Mouse (Mus musculus): ENCODE results near the gene Depp1. TPM values are rescaled to one million over a fixed set of nuclear protein-coding genes. Genes with fewer than 3 reads are reported as not detected.
A peak's percentile ranks its signal among the peaks of the same experiment; 100 is the strongest.
"Not testable (repeated sequence)": the region's sequence is repeated elsewhere in the genome, so short reads cannot be mapped to it uniquely, and the experiment has no call there.

The Depp1 gene
- polyA plus RNA-seq, 1 experiment, result 12.0 TPM

- H3K27me3 ChIP-seq (ENCODE audit: control insufficient read depth, insufficient read depth, insufficient read length), result no peaks in the 10 kb centered on the region
- H3K36me3 ChIP-seq (ENCODE audit: control insufficient read depth, insufficient read depth), result no peaks in the 10 kb centered on the region
- no peak overlapping the region for H3K4me2 ChIP-seq (ENCODE audit: low read depth)
- H3K79me2 ChIP-seq (ENCODE audit: control insufficient read depth, insufficient read depth), result no peaks in the 10 kb centered on the region
- H3ac ChIP-seq (ENCODE audit: control insufficient read depth, insufficient read length), result no peak overlapping the region
- TF ChIP-seq MYOG (IDR thresholded peaks at IDR 0.05; ENCODE audit: control insufficient read depth in 1 of 3, insufficient read depth in 1 of 3, insufficient read length in 2 of 3, low read depth in 2 of 3), result no peak
- TF ChIP-seq MYOD1 (IDR thresholded peaks at IDR 0.05; ENCODE audit: control insufficient read depth in 1 of 3, insufficient read length in 2 of 3, low read depth in 2 of 3), result peak in 1 of 3 experiments; percentile 28
- peak; percentile 15 for TF ChIP-seq POLR2A (IDR thresholded peaks at IDR 0.05; ENCODE audit: insufficient read length, low read depth)
- no peak overlapping the region for H3K4me3 ChIP-seq
These were observed 28.9 kb upstream of the Depp1 start for GRCm38 (mm10) chr6:116621318-116622023.

GRCm38 (mm10) chr6:116626417-116626816 is 24.0 kb upstream of the Depp1 start:
- not testable (repeated sequence) for H3K27me3 ChIP-seq (ENCODE audit: control insufficient read depth, insufficient read depth, insufficient read length); H3K4me2 ChIP-seq (ENCODE audit: low read depth); H3K79me2 ChIP-seq (ENCODE audit: control insufficient read depth, insufficient read depth); H3K4me3 ChIP-seq; H3K36me3 ChIP-seq (ENCODE audit: control insufficient read depth, insufficient read depth); H3ac ChIP-seq (ENCODE audit: control insufficient read depth, insufficient read length)

GRCm38 (mm10) chr6:116628095-116628494 is 22.3 kb upstream of the Depp1 start:
- Histone ChIP-seq H3K4me3 (peak overlapping the region; percentile 30), H3K4me2 (ENCODE audit: low read depth) (peak overlapping the region; percentile 70), H3ac (ENCODE audit: control insufficient read depth, insufficient read length) (peak overlapping the region; percentile 82), H3K36me3 (ENCODE audit: control insufficient read depth, insufficient read depth) (no peaks in the 10 kb centered on the region), H3K79me2 (ENCODE audit: control insufficient read depth, insufficient read depth) (peaks cover 8% of the 10 kb centered on the region), H3K27me3 (ENCODE audit: control insufficient read depth, insufficient read depth, insufficient read length) (no peaks in the 10 kb centered on the region)
- no peak for TF ChIP-seq POLR2A (IDR thresholded peaks at IDR 0.05; ENCODE audit: insufficient read length, low read depth)

GRCm38 (mm10) chr6:116628539-116629171 is 21.8 kb upstream of the Depp1 start, which contains the start of gene Zfp422:
Gene Zfp422 (minus strand): TSS chr6:116628999.
- H3K79me2 ChIP-seq (ENCODE audit: control insufficient read depth, insufficient read depth), result peaks cover 8% of the 10 kb centered on the region
- peak within 1 kb of the TSS; percentile 70 for H3K4me2 ChIP-seq (ENCODE audit: low read depth)
- peak within 1 kb of the TSS; percentile 82 for H3ac ChIP-seq (ENCODE audit: control insufficient read depth, insufficient read length)
- peak; percentile 80 for TF ChIP-seq POLR2A (IDR thresholded peaks at IDR 0.05; ENCODE audit: insufficient read length, low read depth)
- TF ChIP-seq CEBPB (IDR thresholded peaks at IDR 0.05; ENCODE audit: insufficient read depth, poor library complexity, severe bottlenecking), result no peak
- peak; percentile 43 for TF ChIP-seq POLR2AphosphoS2 (IDR thresholded peaks at IDR 0.05; ENCODE audit: insufficient read length, low read depth)
- no peaks in the 10 kb centered on the region for H3K36me3 ChIP-seq (ENCODE audit: control insufficient read depth, insufficient read depth)
- peak within 1 kb of the TSS; percentile 30 for H3K4me3 ChIP-seq
- H3K27me3 ChIP-seq (ENCODE audit: control insufficient read depth, insufficient read depth, insufficient read length), result no peaks in the 10 kb centered on the region

- H3K4me2 ChIP-seq (ENCODE audit: low read depth), result no peak overlapping the region
- H3K36me3 ChIP-seq (ENCODE audit: control insufficient read depth, insufficient read depth), result no peaks in the 10 kb centered on the region
- H3K79me2 ChIP-seq (ENCODE audit: control insufficient read depth, insufficient read depth), result peaks cover 8% of the 10 kb centered on the region
- no peak overlapping the region for H3K4me3 ChIP-seq
- no peak overlapping the region for H3ac ChIP-seq (ENCODE audit: control insufficient read depth, insufficient read length)
- no peak for TF ChIP-seq POLR2A (IDR thresholded peaks at IDR 0.05; ENCODE audit: insufficient read length, low read depth)
- no peak for TF ChIP-seq TCF12 (IDR thresholded peaks at IDR 0.05; ENCODE audit: insufficient read depth, poor library complexity, severe bottlenecking)
- TF ChIP-seq MAX (IDR thresholded peaks at IDR 0.05; ENCODE audit: low read depth), result no peak
- no peak for TF ChIP-seq CEBPB (IDR thresholded peaks at IDR 0.05; ENCODE audit: insufficient read depth, poor library complexity, severe bottlenecking)
- TF ChIP-seq MYOG (IDR thresholded peaks at IDR 0.05; ENCODE audit: control insufficient read depth in 1 of 3, insufficient read depth in 1 of 3, insufficient read length in 2 of 3, low read depth in 2 of 3), result no peak
- TF ChIP-seq POLR2AphosphoS2 (IDR thresholded peaks at IDR 0.05; ENCODE audit: insufficient read length, low read depth), result no peak
- H3K27me3 ChIP-seq (ENCODE audit: control insufficient read depth, insufficient read depth, insufficient read length), result no peaks in the 10 kb centered on the region
These were observed 20.6 kb upstream of the Depp1 start for GRCm38 (mm10) chr6:116629766-116630165.

- H3K36me3 ChIP-seq (ENCODE audit: control insufficient read depth, insufficient read depth), result no peaks in the 10 kb centered on the region
- H3ac ChIP-seq (ENCODE audit: control insufficient read depth, insufficient read length), result no peak overlapping the region
- no peak overlapping the region for H3K4me3 ChIP-seq
- no peak for TF ChIP-seq MYOG (IDR thresholded peaks at IDR 0.05; ENCODE audit: control insufficient read depth in 1 of 3, insufficient read depth in 1 of 3, insufficient read length in 2 of 3, low read depth in 2 of 3)
- no peak for TF ChIP-seq USF1 (IDR thresholded peaks at IDR 0.05; ENCODE audit: low read depth)
- no peak for TF ChIP-seq MYOD1 (IDR thresholded peaks at IDR 0.05; ENCODE audit: control insufficient read depth in 1 of 3, insufficient read length in 2 of 3, low read depth in 2 of 3)
- TF ChIP-seq POLR2A (IDR thresholded peaks at IDR 0.05; ENCODE audit: insufficient read length, low read depth), result no peak
- no peak for TF ChIP-seq POLR2AphosphoS2 (IDR thresholded peaks at IDR 0.05; ENCODE audit: insufficient read length, low read depth)
- TF ChIP-seq REST (IDR thresholded peaks at IDR 0.05; ENCODE audit: insufficient read depth, insufficient read length), result no peak
- TF ChIP-seq CEBPB (IDR thresholded peaks at IDR 0.05; ENCODE audit: insufficient read depth, poor library complexity, severe bottlenecking), result no peak
- no peak for TF ChIP-seq SRF (IDR thresholded peaks at IDR 0.05; ENCODE audit: control insufficient read depth, insufficient read length, low read depth)
- TF ChIP-seq MAX (IDR thresholded peaks at IDR 0.05; ENCODE audit: low read depth), result no peak
- no peak for TF ChIP-seq TCF3 (IDR thresholded peaks at IDR 0.05; ENCODE audit: insufficient read length, low read depth)
- TF ChIP-seq TCF12 (IDR thresholded peaks at IDR 0.05; ENCODE audit: insufficient read depth, poor library complexity, severe bottlenecking), result no peak
- TF ChIP-seq E2F4 (IDR thresholded peaks at IDR 0.05; ENCODE audit: insufficient read depth), result no peak
- no peak overlapping the region for H3K4me2 ChIP-seq (ENCODE audit: low read depth)
- H3K79me2 ChIP-seq (ENCODE audit: control insufficient read depth, insufficient read depth), result peaks cover 8% of the 10 kb centered on the region
- no peaks in the 10 kb centered on the region for H3K27me3 ChIP-seq (ENCODE audit: control insufficient read depth, insufficient read depth, insufficient read length)
These were observed 18.3 kb upstream of the Depp1 start for GRCm38 (mm10) chr6:116632129-116632528.

Measured in myocyte (in vitro differentiated cells).